Mouse (Mus musculus): ENCODE results near the gene Xpot. TPM values are rescaled to one million over a fixed set of nuclear protein-coding genes. Genes with fewer than 3 reads are reported as not detected.

Xpot gene
- polyA plus RNA-seq, 1 experiment from 2014 or later: 30.7 TPM

DNA sequence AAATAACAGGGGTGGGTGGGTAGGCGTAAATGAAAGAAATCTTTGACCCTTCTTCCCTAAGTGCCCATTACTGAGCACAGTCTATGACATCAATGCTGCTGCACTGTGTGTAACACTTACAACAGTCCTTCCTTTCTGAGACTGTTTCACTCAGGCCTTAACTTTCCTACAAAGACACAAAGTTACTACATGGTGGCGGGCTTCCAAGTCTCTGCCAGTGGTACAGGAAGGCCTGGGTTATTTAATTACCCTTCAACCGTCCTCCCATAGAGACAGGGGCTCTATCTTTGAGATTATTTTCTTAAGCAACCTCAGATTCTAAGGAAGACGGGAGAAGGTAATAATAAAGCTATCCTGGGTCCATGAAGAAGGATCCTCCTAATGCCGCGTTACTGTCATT is 13.7 kb downstream of the Xpot start:
- Histone ChIP-seq H3K4me3 (ENCODE audit: low read depth, low read length) (no peak overlapping the region), H3K4me1 (ENCODE audit: control insufficient read depth, insufficient read depth, low read length) (no peaks in the 10 kb centered on the region), H3K36me3 (ENCODE audit: control insufficient read depth, insufficient read depth, low read length) (peaks cover 35% of the 10 kb centered on the region), H3K9ac (ENCODE audit: low read depth, low read length) (no peak overlapping the region), H3K27me3 (ENCODE audit: control insufficient read depth, insufficient read depth, low read depth, low read length) (no peaks in the 10 kb centered on the region), H3K27ac (ENCODE audit: low read length) (no peak overlapping the region), H3K9me3 (replicated peaks; ENCODE audit: control insufficient read depth, low read length, poor library complexity, severe bottlenecking) (no peaks in the 10 kb centered on the region), H3K4me2 (ENCODE audit: low read length) (no peak overlapping the region)
- no peak for ATAC-seq
- WGBS: 92% methylated on average over 6 of the region's 6 CpGs

DNA sequence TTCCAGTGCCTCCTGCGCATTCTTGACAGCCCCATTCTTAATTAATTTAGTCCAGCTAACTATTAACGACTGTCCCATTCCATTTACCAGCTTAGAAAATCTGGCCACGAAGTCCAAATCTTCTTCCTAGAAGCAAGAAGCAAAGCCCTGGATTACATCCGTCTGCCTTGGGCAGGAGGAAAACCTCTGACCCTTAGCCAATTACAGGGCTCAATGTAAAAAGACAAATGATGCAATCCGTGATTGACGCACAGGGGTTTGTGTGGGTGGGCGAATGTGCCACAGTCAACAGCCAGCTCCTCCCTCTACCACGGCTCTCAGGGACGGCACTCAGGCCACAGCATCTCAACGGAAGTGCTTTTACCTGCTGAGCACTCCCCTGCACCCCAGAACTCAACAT is 14.5 kb downstream of the Xpot start:
- Histone ChIP-seq H3K27ac (ENCODE audit: low read length) (no peak overlapping the region), H3K4me3 (ENCODE audit: low read depth, low read length) (no peak overlapping the region), H3K4me1 (ENCODE audit: control insufficient read depth, insufficient read depth, low read length) (no peaks in the 10 kb centered on the region), H3K9me3 (replicated peaks; ENCODE audit: control insufficient read depth, low read length, poor library complexity, severe bottlenecking) (no peaks in the 10 kb centered on the region), H3K9ac (ENCODE audit: low read depth, low read length) (no peak overlapping the region), H3K4me2 (ENCODE audit: low read length) (no peak overlapping the region), H3K27me3 (ENCODE audit: control insufficient read depth, insufficient read depth, low read depth, low read length) (no peaks in the 10 kb centered on the region), H3K36me3 (ENCODE audit: control insufficient read depth, insufficient read depth, low read length) (peaks cover 41% of the 10 kb centered on the region)
- 82% methylated on average over 9 of the region's 10 CpGs for WGBS
- ATAC-seq: no peak

DNA sequence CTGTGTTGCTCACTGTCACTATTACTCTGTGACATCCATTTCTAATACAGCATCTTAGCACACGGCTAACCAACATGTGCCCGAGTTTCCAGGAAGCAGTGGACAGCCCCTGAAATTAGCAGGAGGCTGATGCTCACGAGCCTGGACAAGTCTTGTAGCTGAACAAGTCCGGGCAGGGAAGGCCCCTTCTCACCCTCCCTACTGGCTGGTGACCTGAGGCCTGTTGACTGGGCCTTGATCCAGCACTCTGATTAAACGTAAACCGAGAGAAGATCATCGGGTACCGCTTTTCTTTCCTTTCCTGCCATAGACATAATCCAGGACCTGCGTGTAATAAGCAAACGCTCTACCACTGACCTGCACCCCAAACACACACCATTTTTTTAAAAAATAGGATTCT is 18.0 kb downstream of the Xpot start:
- no peaks in the 10 kb centered on the region for H3K9me3 ChIP-seq (replicated peaks; ENCODE audit: control insufficient read depth, low read length, poor library complexity, severe bottlenecking)
- H3K4me3 ChIP-seq (ENCODE audit: low read depth, low read length): no peak overlapping the region
- H3K36me3 ChIP-seq (ENCODE audit: control insufficient read depth, insufficient read depth, low read length): peaks cover 56% of the 10 kb centered on the region
- H3K27me3 ChIP-seq (ENCODE audit: control insufficient read depth, insufficient read depth, low read depth, low read length): no peaks in the 10 kb centered on the region
- no peak for ATAC-seq
- H3K27ac ChIP-seq (ENCODE audit: low read length): no peak overlapping the region
- H3K4me1 ChIP-seq (ENCODE audit: control insufficient read depth, insufficient read depth, low read length): no peaks in the 10 kb centered on the region
- no peak overlapping the region for H3K9ac ChIP-seq (ENCODE audit: low read depth, low read length)
- 96% methylated on average over 10 of the region's 10 CpGs for WGBS
- no peak overlapping the region for H3K4me2 ChIP-seq (ENCODE audit: low read length)

DNA sequence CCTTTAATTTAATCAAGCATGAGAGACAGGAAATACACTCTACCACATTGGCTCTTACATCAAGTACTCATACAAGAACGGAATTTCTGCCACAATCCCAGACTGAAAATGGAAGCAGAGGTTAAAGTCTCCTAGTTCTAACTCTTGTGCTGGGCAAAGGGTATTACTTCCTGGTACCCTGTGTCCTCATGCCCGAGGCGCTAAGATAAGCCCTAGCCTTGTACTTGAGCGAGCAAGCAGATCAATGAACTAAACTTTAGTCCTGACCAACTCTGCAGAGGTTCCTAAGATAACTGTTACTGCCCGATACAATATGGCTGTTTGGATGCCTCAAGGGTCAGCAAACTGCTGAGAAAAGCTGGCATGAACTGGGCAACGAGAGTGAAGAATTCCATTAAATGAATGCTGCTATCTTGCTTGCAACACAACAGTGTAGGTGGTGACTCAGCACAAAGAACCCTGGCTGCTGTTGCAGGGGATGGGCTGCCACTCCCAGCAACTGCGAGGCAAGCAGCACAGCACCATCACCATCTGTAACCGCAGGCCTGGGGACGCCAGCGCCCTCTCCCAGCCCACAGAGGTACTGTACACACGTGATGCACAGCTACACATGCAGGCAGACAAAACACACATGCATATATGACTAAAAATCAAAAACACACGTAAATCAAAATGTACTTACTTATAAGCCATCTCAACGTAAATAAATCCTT is 21.3 kb downstream of the Xpot start:
- Histone ChIP-seq H3K4me2 (ENCODE audit: low read length) (no peak overlapping the region), H3K36me3 (ENCODE audit: control insufficient read depth, insufficient read depth, low read length) (peaks cover 67% of the 10 kb centered on the region), H3K9me3 (replicated peaks; ENCODE audit: control insufficient read depth, low read length, poor library complexity, severe bottlenecking) (no peaks in the 10 kb centered on the region), H3K4me1 (ENCODE audit: control insufficient read depth, insufficient read depth, low read length) (no peaks in the 10 kb centered on the region), H3K4me3 (ENCODE audit: low read depth, low read length) (no peak overlapping the region), H3K27me3 (ENCODE audit: control insufficient read depth, insufficient read depth, low read depth, low read length) (no peaks in the 10 kb centered on the region), H3K9ac (ENCODE audit: low read depth, low read length) (no peak overlapping the region), H3K27ac (ENCODE audit: low read length) (no peak overlapping the region)
- ATAC-seq: no peak
- WGBS: 95% methylated on average over 13 of the region's 13 CpGs

DNA sequence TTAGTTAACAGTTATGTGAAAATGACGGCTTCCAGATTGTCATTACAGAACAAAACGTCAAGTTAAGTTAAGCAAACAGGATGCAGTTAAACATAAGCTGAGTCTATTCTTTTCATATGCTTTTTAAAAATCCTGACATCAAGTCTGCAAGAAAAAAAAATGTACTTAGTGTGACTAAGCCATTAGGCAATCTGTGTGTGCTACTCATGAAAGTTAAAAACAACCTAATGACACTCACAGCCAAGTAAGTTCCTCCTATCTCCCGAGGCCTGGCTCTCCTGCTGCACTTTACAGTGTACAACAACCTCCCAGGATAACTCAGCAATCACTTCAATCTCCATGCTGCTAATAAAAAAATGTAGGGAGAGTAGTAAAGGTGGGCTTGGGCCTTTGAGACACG is 22.6 kb downstream of the Xpot start:
- no peak overlapping the region for H3K27ac ChIP-seq (ENCODE audit: low read length)
- no peak overlapping the region for H3K9ac ChIP-seq (ENCODE audit: low read depth, low read length)
- WGBS: 92% methylated on average over 4 of the region's 4 CpGs
- no peaks in the 10 kb centered on the region for H3K4me1 ChIP-seq (ENCODE audit: control insufficient read depth, insufficient read depth, low read length)
- peaks cover 68% of the 10 kb centered on the region for H3K36me3 ChIP-seq (ENCODE audit: control insufficient read depth, insufficient read depth, low read length)
- H3K4me3 ChIP-seq (ENCODE audit: low read depth, low read length): no peak overlapping the region
- no peak for ATAC-seq
- no peaks in the 10 kb centered on the region for H3K27me3 ChIP-seq (ENCODE audit: control insufficient read depth, insufficient read depth, low read depth, low read length)
- H3K4me2 ChIP-seq (ENCODE audit: low read length): no peak overlapping the region
- no peaks in the 10 kb centered on the region for H3K9me3 ChIP-seq (replicated peaks; ENCODE audit: control insufficient read depth, low read length, poor library complexity, severe bottlenecking)

DNA sequence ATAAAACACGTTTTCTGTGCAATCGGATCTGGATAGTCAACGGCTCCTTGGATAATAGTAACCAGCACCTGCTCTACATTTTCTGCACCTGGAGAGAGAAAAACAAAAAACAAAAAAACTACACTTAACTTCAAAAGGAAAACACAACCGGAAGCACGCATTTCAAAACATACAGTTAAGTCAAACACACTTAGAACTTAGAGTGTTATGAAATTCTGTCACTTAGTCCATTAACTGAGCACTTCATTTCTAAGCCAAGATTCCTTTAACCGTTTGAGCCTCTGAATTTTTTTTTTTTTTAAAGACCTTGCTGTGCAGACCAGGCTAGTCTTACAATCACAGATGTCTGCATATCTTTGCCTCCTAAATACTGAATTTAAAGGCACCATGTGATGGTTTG is 24.9 kb downstream of the Xpot start:
- no peak overlapping the region for H3K9ac ChIP-seq (ENCODE audit: low read depth, low read length)
- no peak overlapping the region for H3K4me2 ChIP-seq (ENCODE audit: low read length)
- H3K27ac ChIP-seq (ENCODE audit: low read length): no peak overlapping the region
- peaks cover 56% of the 10 kb centered on the region for H3K36me3 ChIP-seq (ENCODE audit: control insufficient read depth, insufficient read depth, low read length)
- no peaks in the 10 kb centered on the region for H3K9me3 ChIP-seq (replicated peaks; ENCODE audit: control insufficient read depth, low read length, poor library complexity, severe bottlenecking)
- no peak overlapping the region for H3K4me3 ChIP-seq (ENCODE audit: low read depth, low read length)
- 87% methylated on average over 6 of the region's 6 CpGs for WGBS
- no peak for ATAC-seq
- H3K27me3 ChIP-seq (ENCODE audit: control insufficient read depth, insufficient read depth, low read depth, low read length): no peaks in the 10 kb centered on the region
- no peaks in the 10 kb centered on the region for H3K4me1 ChIP-seq (ENCODE audit: control insufficient read depth, insufficient read depth, low read length)

DNA sequence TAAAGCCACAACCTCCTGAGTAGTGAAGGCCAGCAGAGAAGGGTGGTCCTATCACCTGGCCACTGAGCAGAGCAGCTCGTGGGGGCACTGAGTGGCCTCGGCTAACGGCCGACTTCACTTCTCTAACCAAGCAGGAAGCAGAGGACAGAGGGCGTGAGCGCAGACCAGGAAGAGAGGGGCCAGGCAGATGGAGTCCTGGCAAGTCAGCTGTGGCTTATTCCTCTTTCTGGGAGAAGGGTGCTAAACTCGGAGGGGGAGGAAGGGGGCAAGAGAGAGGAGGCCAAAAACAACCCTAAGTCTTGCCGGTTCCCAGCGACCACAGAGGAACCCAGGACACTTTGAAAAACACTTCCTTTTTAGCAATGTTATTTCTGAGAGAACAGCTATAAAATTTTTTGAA is 29.6 kb downstream of the Xpot start:
- H3K36me3 ChIP-seq (ENCODE audit: control insufficient read depth, insufficient read depth, low read length): peaks cover 37% of the 10 kb centered on the region
- no peak overlapping the region for H3K27ac ChIP-seq (ENCODE audit: low read length)
- ATAC-seq: no peak
- H3K4me1 ChIP-seq (ENCODE audit: control insufficient read depth, insufficient read depth, low read length): no peaks in the 10 kb centered on the region
- WGBS: 93% methylated on average over 9 of the region's 9 CpGs
- no peaks in the 10 kb centered on the region for H3K9me3 ChIP-seq (replicated peaks; ENCODE audit: control insufficient read depth, low read length, poor library complexity, severe bottlenecking)
- H3K27me3 ChIP-seq (ENCODE audit: control insufficient read depth, insufficient read depth, low read depth, low read length): no peaks in the 10 kb centered on the region
- H3K4me2 ChIP-seq (ENCODE audit: low read length): no peak overlapping the region
- H3K9ac ChIP-seq (ENCODE audit: low read depth, low read length): no peak overlapping the region
- no peak overlapping the region for H3K4me3 ChIP-seq (ENCODE audit: low read depth, low read length)

DNA sequence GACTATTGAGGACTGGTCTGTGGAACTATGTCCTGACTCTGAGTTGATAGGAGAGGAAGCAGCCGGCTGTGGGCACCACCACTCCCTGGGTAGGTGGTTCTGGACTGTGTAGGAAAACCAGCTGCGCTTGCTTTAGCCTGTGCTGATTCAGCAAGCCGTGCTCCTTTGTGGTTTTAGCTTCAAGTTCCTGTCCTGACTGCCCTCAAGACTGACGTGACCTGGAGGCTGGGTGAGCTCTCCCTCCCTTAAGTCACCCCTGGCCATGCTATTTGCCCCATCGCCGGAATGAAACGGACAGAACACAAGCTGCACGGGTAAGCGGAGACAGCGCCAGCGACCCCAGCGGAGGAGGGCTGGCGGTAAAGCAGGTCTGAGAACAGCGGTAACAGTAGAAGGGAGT is 35.0 kb downstream of the Xpot start:
- Histone ChIP-seq H3K27me3 (ENCODE audit: control insufficient read depth, insufficient read depth, low read depth, low read length) (no peaks in the 10 kb centered on the region), H3K9me3 (replicated peaks; ENCODE audit: control insufficient read depth, low read length, poor library complexity, severe bottlenecking) (no peaks in the 10 kb centered on the region), H3K27ac (ENCODE audit: low read length) (no peak overlapping the region), H3K4me2 (ENCODE audit: low read length) (no peak overlapping the region), H3K4me3 (ENCODE audit: low read depth, low read length) (no peak overlapping the region), H3K36me3 (ENCODE audit: control insufficient read depth, insufficient read depth, low read length) (peaks cover 21% of the 10 kb centered on the region), H3K4me1 (ENCODE audit: control insufficient read depth, insufficient read depth, low read length) (no peaks in the 10 kb centered on the region), H3K9ac (ENCODE audit: low read depth, low read length) (no peak overlapping the region)
- no peak for ATAC-seq
- WGBS: 94% methylated on average over 14 of the region's 14 CpGs

DNA sequence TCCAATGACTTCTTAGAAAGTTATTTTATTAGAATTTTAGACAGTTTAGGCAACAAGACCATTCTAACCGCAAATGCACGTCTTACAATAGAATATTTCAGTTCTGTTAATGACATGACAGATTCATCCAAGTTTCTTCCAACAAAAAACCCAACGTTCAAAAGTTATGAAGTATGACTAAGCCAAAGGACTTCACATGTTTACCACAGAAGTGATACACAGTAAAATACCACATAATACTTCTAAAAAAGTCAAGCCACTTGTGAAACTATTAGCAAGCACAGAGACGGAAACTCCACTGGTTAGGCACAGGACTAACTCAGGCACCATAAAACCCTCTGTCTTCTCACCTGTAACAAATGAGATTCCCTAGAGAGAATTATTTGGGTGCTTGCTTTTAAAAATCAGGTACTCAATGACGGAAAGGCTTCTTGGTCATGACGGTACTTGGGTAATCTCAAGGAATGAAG is 38.7 kb downstream of the Xpot start:
- no peaks in the 10 kb centered on the region for H3K9me3 ChIP-seq (replicated peaks; ENCODE audit: control insufficient read depth, low read length, poor library complexity, severe bottlenecking)
- H3K27ac ChIP-seq (ENCODE audit: low read length): no peak overlapping the region
- H3K27me3 ChIP-seq (ENCODE audit: control insufficient read depth, insufficient read depth, low read depth, low read length): no peaks in the 10 kb centered on the region
- H3K9ac ChIP-seq (ENCODE audit: low read depth, low read length): no peak overlapping the region
- peak overlapping the region; percentile 80 for H3K4me3 ChIP-seq (ENCODE audit: low read depth, low read length)
- H3K36me3 ChIP-seq (ENCODE audit: control insufficient read depth, insufficient read depth, low read length): peaks cover 15% of the 10 kb centered on the region; the same call in 1 of the 2 replicates
- peak overlapping the region; percentile 58 for H3K4me2 ChIP-seq (ENCODE audit: low read length)
- peaks cover 9% of the 10 kb centered on the region for H3K4me1 ChIP-seq (ENCODE audit: control insufficient read depth, insufficient read depth, low read length)
- ATAC-seq: no peak
- WGBS: 70% methylated on average over 6 of the region's 6 CpGs
